Mouse (Mus musculus) CD4-positive helper T cell, adult 2 months (primary cell): Measurements from ENCODE around the gene Asic4.

Experiments
- DNase-seq: peaks from one replicate; pipeline ENCODE4 v3.0.0-alpha.2; 2012; ENCODE audit warnings: low read depth, missing footprints, low spot score

Asic4 gene

GRCm38 (mm10) chr1:75450314-75451005, at the start of gene Asic4:
TSS of gene Asic4 (plus strand) at chr1:75450436.
- no peak for DNase-seq

DNA sequence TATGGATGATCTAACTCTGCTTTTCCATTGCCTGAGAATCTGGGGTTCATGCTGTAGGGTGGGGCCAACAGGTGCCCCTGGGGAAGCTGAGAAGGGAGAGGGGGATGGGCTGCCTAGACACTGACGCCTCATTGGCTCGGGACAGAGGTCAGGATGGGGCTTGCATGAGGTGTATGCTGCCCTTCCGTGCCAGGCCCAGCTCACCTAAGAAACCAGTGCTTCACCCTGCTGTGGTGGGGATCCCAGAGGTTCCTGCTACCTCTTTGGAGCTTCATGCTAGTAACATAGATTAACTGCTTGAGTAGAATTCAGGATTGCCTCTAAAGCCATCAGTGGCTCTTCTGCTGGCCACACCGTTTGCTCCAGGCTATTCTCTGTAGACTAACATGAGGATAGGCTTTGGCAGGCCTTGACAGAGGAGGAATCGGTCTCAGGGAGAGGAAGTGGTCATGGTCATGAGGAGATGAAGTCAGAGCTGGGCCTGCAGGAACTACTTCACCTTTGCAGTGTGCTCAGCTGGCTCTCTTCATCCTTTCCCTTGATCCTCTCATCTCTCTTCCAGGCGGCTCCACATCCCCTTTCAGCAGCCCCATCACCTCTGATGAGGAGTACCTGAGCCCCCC, 49.6 kb upstream of the Asic4 start:
- no peak for DNase-seq

DNA sequence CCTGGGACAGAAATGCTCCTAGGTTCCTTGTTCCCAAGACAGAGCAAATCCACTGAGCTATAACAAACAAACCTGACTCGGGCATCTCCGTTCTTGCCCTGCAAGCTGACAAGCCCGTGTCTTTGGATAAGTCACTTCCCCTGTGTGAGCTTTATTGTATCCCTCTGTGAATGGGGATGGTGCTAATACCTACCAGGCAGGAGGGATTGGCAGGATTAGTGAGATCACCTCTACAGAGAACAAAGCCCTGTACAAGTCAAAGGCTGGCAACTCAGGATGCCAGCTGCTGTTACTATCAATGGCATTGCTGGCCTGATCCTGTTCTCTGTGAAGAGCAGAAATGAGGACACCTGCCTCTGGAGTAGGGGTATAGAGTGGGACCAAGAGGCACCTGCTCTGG, 44.7 kb upstream of the Asic4 start:
- no peak for DNase-seq

DNA sequence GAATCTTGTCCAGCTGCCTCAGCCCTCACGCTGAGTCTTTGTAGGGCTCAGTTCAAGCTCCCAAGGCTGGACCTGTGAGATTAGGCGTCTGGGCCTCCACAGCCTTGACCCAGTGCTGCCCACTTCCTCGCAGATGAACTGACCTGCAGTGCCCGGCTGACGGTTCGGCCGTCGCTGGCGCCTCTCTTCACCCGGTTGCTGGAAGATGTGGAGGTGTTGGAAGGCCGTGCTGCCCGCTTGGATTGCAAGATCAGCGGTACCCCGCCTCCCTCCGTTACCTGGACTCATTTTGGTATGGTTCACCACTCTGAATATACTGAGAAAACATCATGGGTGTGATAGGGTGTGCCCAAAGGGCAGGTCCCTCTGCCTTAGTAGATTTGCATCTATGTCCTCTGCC, 44.1 kb upstream of the Asic4 start:
- no peak for DNase-seq

GRCm38 (mm10) chr1:75407056-75407455, 43.2 kb upstream of the Asic4 start:
- DNase-seq, result no peak

DNA sequence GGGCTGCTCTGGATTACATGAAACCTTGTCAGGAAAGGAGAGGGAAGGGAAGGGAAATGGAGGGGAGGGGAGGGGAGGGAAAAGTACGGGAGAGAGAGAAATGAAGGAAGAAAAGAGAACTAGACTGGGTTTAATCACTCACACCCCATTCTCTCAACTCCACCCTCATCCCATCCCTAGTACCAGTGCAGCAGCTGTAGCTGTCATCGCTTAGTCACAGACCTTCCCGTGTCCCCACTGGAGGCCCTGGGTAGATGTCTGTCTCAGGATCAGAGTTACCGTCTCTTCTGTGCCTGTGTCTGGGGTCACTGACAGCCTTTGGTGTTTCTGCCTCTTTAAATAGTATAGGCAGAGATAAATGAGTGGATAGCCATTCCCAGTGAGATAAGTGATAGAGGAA, 42.0 kb upstream of the Asic4 start:
- no peak for DNase-seq

DNA sequence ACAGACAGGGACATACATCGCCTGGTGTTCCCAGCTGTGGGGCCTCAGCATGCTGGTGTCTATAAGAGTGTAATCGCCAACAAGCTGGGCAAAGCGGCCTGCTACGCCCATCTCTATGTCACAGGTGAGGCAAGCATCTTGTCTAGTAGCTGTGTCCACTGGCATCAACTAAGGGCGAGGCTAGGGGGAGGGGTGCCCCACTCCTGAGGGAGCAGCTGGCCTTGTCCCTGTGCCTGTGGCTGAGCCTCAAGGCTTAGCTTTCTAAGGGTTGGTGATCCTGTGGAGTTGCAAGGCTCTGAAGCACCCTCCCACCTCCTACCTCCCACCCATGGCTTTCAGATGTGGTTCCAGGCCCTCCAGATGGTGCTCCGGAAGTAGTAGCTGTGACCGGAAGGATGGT, 40.3 kb upstream of the Asic4 start:
- DNase-seq, result no peak

GRCm38 (mm10) chr1:75412196-75412595, 38.0 kb upstream of the Asic4 start:
- no peak for DNase-seq

DNA sequence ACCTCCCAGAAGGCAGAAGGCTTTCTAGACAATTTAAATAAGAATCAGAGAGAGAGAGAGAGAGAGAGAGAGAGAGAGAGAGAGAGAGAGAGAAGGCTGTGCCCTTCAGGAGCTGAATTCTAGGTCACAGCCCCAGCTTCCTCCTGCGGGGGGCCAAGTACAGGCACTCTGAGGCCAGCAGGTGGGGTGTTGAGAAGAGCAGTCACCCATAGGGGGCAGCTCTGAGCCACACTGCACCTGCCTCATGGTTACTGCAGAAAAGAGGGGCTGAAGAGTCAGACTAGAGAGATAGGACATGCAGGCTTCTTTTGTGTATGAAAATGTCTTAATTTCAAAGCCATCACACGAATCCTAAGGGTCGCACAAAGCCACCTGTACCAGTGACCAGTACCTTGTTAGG, 36.5 kb upstream of the Asic4 start:
- peak; percentile 18 for DNase-seq

DNA sequence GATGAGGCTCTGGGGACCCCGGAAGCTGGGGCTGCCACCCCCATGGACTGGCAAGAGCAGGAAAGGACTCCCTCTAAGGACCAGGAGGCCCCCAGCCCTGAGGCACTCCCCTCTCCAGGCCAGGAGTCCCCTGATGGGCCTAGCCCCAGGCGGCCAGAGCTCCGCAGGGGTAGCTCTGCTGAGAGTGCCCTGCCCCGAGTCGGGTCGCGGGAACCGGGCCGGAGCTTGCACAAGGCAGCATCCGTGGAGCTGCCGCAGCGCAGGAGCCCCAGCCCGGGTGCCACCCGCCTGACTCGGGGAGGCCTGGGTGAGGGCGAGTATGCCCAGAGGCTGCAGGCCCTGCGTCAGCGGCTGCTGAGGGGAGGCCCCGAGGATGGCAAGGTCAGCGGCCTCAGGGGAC, 28.4 kb upstream of the Asic4 start:
- no peak for DNase-seq

GRCm38 (mm10) chr1:75422216-75422822, 27.9 kb upstream of the Asic4 start:
- DNase-seq, result no peak

GRCm38 (mm10) chr1:75422823-75423471, 27.3 kb upstream of the Asic4 start:
- no peak for DNase-seq

DNA sequence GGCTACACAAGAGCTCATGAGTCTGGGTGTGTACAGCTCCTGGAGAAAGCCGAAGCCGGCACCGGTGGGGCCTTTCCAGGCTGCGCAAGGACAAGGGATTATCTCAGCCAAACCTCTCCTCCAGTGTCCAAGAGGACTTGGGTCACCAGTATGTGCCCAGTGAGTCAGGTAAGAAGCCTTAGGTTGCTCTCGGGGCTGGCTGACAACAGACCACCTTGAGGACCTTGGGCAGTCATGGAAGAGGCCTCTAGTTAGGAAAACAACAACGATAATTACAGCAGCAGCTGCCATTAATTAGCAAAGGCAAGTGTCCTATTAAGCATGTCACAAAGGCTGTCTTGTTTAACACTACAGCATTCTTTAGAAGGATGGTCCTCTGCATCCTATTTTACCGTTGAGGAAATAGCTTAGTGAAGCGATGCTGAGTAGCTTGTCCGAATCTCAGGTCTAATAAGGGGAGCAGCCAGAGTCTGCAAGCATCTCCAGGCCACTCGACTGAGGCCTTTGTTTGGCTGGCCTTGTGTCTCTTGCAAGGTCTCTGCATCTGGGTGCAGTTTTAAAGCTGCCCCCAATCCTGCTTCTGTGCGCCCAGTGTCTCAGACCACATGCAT, 26.4 kb upstream of the Asic4 start:
- DNase-seq, result no peak

- DNase-seq, result peak; percentile 20
Measured at GRCm38 (mm10) chr1:75425796-75426471, 24.3 kb upstream of the Asic4 start.

DNA sequence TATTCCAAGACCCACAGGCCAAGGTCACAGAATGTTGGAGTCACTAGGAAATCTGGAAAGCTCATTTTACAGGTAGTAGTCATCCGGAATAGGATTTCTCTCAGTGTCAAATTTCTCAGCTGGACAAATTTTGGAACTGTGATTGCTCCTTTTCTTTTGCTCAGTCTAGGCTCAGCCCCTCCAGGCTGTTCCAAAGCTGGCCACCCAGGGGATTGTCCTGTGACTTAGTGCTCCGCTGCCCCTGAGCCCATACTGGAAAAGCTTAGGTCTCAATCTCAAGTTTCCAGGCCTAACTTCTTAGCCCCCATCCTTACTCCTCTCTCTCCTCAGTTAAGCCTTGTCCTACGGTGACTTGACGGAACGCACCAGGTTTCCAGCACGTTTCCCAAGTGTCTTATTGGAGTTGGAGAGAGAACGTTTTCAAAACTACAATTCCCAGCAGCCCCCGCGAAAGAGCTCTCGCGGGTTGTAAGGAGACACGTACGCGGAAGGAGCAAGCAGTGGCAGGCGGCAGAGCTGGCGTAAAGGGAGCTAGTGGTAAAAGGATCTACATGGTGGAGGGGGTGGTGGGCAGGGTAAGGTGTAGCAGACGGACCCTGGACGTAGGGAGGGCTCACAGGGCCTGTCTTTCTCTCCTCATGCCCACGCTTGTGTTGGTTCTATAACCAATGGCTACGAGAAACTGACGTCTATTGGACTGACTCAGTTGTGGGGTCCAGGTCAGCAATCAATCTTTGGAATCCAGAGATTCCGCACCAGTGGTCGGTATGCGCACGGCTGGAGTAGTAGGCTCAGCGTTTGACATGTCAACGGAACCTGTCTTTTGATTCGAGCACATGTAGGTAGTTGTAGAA, 14.5 kb upstream of the Asic4 start, which contains the start of gene Gmppa:
TSS of gene Gmppa (plus strand) at position 456 of the 854 bp plus-strand sequence.
- peak; percentile 79 for DNase-seq

DNA sequence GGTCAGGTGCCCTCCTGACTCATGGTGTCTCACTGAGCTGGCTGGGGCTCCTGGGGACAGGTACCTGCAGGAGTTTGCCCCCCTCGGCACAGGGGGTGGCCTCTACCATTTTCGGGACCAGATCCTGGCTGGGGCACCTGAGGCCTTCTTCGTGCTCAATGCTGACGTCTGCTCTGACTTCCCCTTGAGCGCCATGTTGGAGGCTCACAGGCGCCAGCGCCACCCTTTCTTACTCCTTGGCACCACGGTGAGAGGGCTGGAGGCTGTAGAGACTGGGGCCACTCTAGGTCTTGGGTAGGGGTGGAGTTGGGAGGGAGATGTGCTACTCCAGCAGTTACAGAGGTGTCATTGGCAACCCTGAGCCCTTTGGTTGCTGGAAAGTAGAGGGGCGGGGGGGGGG, 11.5 kb upstream of the Asic4 start:
- DNase-seq, result no peak

DNA sequence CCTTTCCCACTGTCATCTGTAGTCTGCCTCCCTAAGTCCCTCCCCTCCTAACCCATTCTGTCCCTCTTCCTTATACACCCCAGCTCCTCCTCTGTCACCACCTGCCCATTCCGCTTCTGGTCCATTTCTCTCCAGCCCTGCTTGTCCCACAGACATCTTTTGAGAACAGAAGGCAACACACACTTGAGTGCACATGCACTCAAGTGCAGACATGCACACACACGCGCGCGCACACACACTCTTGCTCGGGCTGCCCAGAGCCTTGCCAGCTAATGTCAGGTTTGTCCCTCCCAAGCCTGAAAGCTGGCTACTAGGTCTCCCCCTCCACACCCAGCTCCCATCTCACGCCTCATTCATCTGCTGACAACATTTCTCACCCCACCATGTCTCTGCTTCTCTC, 9.6 kb upstream of the Asic4 start:
- no peak for DNase-seq

- no peak for DNase-seq
Measured at GRCm38 (mm10) chr1:75441471-75441996, 8.7 kb upstream of the Asic4 start.

DNA sequence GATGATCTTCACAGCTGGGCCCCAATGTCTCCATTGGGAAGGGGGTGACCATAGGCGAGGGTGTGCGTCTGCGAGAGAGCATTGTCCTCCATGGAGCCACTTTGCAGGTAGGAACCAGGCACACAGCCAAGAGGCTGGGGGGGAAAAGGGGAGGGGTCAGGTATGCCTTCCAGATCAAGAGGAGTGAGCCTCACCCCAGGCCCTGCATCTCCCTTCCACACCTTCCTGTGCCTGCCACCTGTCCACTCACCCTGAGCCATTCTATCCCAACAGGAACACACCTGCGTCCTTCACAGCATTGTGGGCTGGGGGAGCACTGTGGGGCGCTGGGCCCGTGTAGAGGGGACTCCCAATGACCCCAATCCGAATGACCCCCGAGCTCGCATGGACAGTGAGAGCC, 8.1 kb upstream of the Asic4 start:
- DNase-seq, result no peak

GRCm38 (mm10) chr1:75442811-75443210, 7.4 kb upstream of the Asic4 start:
- DNase-seq, result no peak
